In the genomic region with DNA sequence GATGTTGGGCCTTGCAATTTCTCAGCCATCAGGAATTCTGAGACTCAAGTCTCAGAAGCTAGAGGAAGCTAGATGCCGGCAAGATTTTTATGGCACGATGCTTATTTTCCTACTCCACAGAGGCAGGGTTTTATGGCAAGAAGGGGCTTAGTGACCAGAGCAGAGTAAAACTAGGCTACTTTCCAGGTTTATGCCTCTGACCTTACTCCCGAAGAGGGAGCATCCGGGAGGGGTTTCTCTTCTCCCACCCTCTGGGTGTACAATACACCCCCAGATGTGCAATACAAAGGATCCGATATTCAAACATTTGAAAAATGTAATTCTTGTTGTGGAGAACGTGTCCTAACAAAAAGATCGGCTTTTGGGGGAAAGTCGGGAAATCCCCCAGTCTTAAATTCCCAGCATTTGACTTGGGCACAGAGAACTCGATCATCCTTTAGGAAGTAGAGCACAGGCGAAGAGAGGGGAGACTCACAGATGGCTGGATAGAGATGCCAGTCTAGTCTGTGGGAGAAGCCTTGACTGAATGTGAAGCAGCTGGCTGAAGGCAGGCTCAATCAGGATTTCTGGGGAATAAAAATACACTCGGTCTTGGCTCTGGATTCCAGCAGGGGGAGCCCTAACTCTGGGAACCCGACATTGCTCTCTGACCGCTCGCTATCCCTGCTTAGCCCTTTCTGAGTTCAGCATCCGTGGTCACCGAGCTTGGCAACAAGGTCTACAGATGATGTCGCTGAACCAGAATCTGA, we compare ENCODE assay signal across 8 mouse cellular contexts. TPM values are rescaled to one million over a fixed set of nuclear protein-coding genes. Genes with fewer than 3 reads are reported as not detected.
DNase-seq lines count a peak whose midpoint lies in the region; ATAC-seq and TF ChIP-seq lines count a peak whose summit lies in the region.

No protein-coding gene starts in this region.

- no peak for TF ChIP-seq EP300 in heart, postnatal 0 days (IDR thresholded peaks at IDR 0.05; ENCODE audit: low read depth)
- TF ChIP-seq EP300 in liver, embryonic 14.5 days (IDR thresholded peaks at IDR 0.05; ENCODE audit: low read depth) = no peak

- H3K9me3 ChIP-seq in forebrain, embryonic 11.5 days (ENCODE audit: control insufficient read depth, low read length) = no peaks in the 10 kb centered on the region
- no peaks in the 10 kb centered on the region for H3K9me3 ChIP-seq in heart, postnatal 0 days (replicated peaks; ENCODE audit: control insufficient read depth, low read length)
- H3K9me3 ChIP-seq in liver, embryonic 14.5 days (ENCODE audit: control insufficient read depth, low read length) = no peaks in the 10 kb centered on the region
- H3K9me3 ChIP-seq in neural tube, embryonic 15.5 days (replicated peaks) = no peaks in the 10 kb centered on the region

- peak; percentile 84 for TF ChIP-seq CTCF in heart, postnatal 0 days (IDR thresholded peaks at IDR 0.05; ENCODE audit: low read depth)
- TF ChIP-seq CTCF in liver, embryonic 14.5 days (IDR thresholded peaks at IDR 0.05; ENCODE audit: low read depth) = peak; percentile 78

- peaks cover 9% of the 10 kb centered on the region for H3K27me3 ChIP-seq in forebrain, embryonic 11.5 days (ENCODE audit: control insufficient read depth, insufficient read depth, low read length)
- H3K27me3 ChIP-seq in heart, postnatal 0 days (ENCODE audit: control insufficient read depth, insufficient read depth, low read length) = peaks cover 21% of the 10 kb centered on the region; the same call in 1 of the 2 replicates
- H3K27me3 ChIP-seq in liver, embryonic 14.5 days (ENCODE audit: control insufficient read depth, insufficient read depth, low read length) = peaks cover 5% of the 10 kb centered on the region
- peaks cover 39% of the 10 kb centered on the region for H3K27me3 ChIP-seq in neural tube, embryonic 15.5 days (replicated peaks)

- H3K36me3 ChIP-seq in forebrain, embryonic 11.5 days (ENCODE audit: control insufficient read depth, insufficient read depth, low read length) = no peaks in the 10 kb centered on the region
- H3K36me3 ChIP-seq in heart, postnatal 0 days (replicated peaks; ENCODE audit: control insufficient read depth, insufficient read depth, low read length) = no peaks in the 10 kb centered on the region
- no peaks in the 10 kb centered on the region for H3K36me3 ChIP-seq in liver, embryonic 14.5 days (replicated peaks; ENCODE audit: control insufficient read depth, insufficient read depth, low read depth)
- H3K36me3 ChIP-seq in neural tube, embryonic 15.5 days = no peaks in the 10 kb centered on the region

- DNase-seq in ES-CJ7 (ENCODE audit: low read depth, low spot score) = peak; percentile 90
- DNase-seq in c-Kit-positive CD71-positive TER-119-negative erythroid progenitor cells, embryonic 14.5 days (ENCODE audit: low read depth) = peak; percentile 15
- DNase-seq in forebrain, embryonic 11.5 days (ENCODE audit: low spot score) = peak; percentile 91
- peak; percentile 89 for DNase-seq in heart, postnatal 0 days (ENCODE audit: low spot score)
- peak; percentile 80 to 88 for DNase-seq in kidney, postnatal 36 days
- DNase-seq in liver, embryonic 14.5 days (ENCODE audit: low read depth in 3 of 3, low spot score in 3 of 3) = peak; percentile 4 to 13 (median 10)
- DNase-seq in thymus, postnatal 25 days = peak; percentile 33

- 0 out of 2 replicates have a peak overlapping the region, but pooled peaks have one; percentile 26 for H3K4me2 ChIP-seq in forebrain, embryonic 11.5 days (ENCODE audit: low read depth, low read length, severe bottlenecking)
- H3K4me2 ChIP-seq in heart, postnatal 0 days (ENCODE audit: low read depth, low read length) = no peak overlapping the region
- H3K4me2 ChIP-seq in liver, embryonic 14.5 days (ENCODE audit: low read depth) = no peak overlapping the region
- peak overlapping the region; percentile 48 for H3K4me2 ChIP-seq in neural tube, embryonic 15.5 days

- WGBS in forebrain, embryonic 11.5 days = 14% methylated on average over 17 of the region's 17 CpGs
- whole genome bisulfite sequencing in heart, postnatal 0 days = 26% methylated on average over 17 of the region's 17 CpGs
- 22% methylated on average over 17 of the region's 17 CpGs for WGBS in liver, embryonic 14.5 days (ENCODE audit: insufficient replicate concordance)
- WGBS in neural tube, embryonic 15.5 days = 12% methylated on average over 17 of the region's 17 CpGs

- H3K4me3 ChIP-seq in forebrain, embryonic 11.5 days (ENCODE audit: low read depth, low read length) = no peak overlapping the region
- H3K4me3 ChIP-seq in heart, postnatal 0 days (ENCODE audit: low read depth, low read length) = no peak overlapping the region
- no peak overlapping the region for H3K4me3 ChIP-seq in liver, embryonic 14.5 days (ENCODE audit: insufficient read depth in 1 of 2, low read depth in 2 of 2, low read length in 2 of 2)
- H3K4me3 ChIP-seq in neural tube, embryonic 15.5 days (replicated peaks) = no peak overlapping the region

- peaks cover 4% of the 10 kb centered on the region; the same call in 1 of the 2 replicates for H3K4me1 ChIP-seq in forebrain, embryonic 11.5 days (replicated peaks; ENCODE audit: control insufficient read depth, insufficient read depth, low read length)
- no peaks in the 10 kb centered on the region for H3K4me1 ChIP-seq in heart, postnatal 0 days (ENCODE audit: control insufficient read depth, insufficient read depth)
- H3K4me1 ChIP-seq in liver, embryonic 14.5 days (replicated peaks; ENCODE audit: control insufficient read depth in 2 of 2, insufficient read depth in 2 of 2, low read length in 1 of 2) = no peaks in the 10 kb centered on the region
- H3K4me1 ChIP-seq in neural tube, embryonic 15.5 days = peaks cover 10% of the 10 kb centered on the region

- no peak overlapping the region for H3K27ac ChIP-seq in forebrain, embryonic 11.5 days (ENCODE audit: low read depth, low read length)
- H3K27ac ChIP-seq in heart, postnatal 0 days (ENCODE audit: low read depth) = no peak overlapping the region
- H3K27ac ChIP-seq in liver, embryonic 14.5 days = no peak overlapping the region
- no peak overlapping the region for H3K27ac ChIP-seq in neural tube, embryonic 15.5 days (replicated peaks)

- H3K9ac ChIP-seq in forebrain, embryonic 11.5 days (ENCODE audit: low read length) = no peak overlapping the region
- H3K9ac ChIP-seq in heart, postnatal 0 days (replicated peaks; ENCODE audit: low read depth, low read length) = no peak overlapping the region
- no peak overlapping the region for H3K9ac ChIP-seq in liver, embryonic 14.5 days (replicated peaks)
- H3K9ac ChIP-seq in neural tube, embryonic 15.5 days (replicated peaks) = no peak overlapping the region

- peak; percentile 58; the same call in 1 of the 2 replicates for ATAC-seq in forebrain, embryonic 11.5 days (replicated peaks; ENCODE audit: low FRiP score)
- ATAC-seq in heart, postnatal 0 days (ENCODE audit: insufficient read depth, low read depth) = peak; percentile 55
- no peak for ATAC-seq in liver, embryonic 14.5 days (ENCODE audit: insufficient read depth)
- ATAC-seq in neural tube, embryonic 15.5 days (ENCODE audit: low FRiP score) = peak; percentile 81

RNA-seq across cellular contexts. Expression of a gene that starts 40.2 kb away (rescaled TPM):
- polyA plus RNA-seq in forebrain, embryonic 11.5 days (2014; fragmentation: Nextera tagmentation; extraction: Ambion mirVana) = 255 and 266 TPM in 2 replicates
- total RNA-seq in heart, postnatal 0 days (2014; rRNA removed; ENCODE audit: low replicate concordance) = 7.7 and 20.5 TPM in 2 replicates
- polyA plus RNA-seq in heart, postnatal 0 days (2015; fragmentation: Nextera tagmentation; extraction: Ambion mirVana) = 13.8 and 14.9 TPM in 2 replicates
- 39.9 and 45.0 TPM in 2 replicates for polyA plus RNA-seq in liver, embryonic 14.5 days (2012; rRNA removed)
- 45.2 and 48.9 TPM in 2 replicates for polyA plus RNA-seq in liver, embryonic 14.5 days (2014; fragmentation: Nextera tagmentation; extraction: Ambion mirVana)
- 14.0 and 57.1 TPM in 2 replicates for polyA plus RNA-seq in neural tube, embryonic 15.5 days (2015; fragmentation: Nextera tagmentation; extraction: Ambion mirVana)

Comparison
In these comparisons a context has a peak if more than half of its experiments do, and no peak if none do; other contexts are left out.
1. DNase-seq: peak in every context shown above with its lines; median percentile 91 in forebrain, embryonic 11.5 days; 90 in ES-CJ7; 89 in heart, postnatal 0 days; 84 in kidney, postnatal 36 days; 33 in thymus, postnatal 25 days; 15 in c-Kit-positive CD71-positive TER-119-negative erythroid progenitor cells, embryonic 14.5 days; 10 in liver, embryonic 14.5 days.
2. H3K4me2 ChIP-seq: peak in forebrain, embryonic 11.5 days (single experiment) and neural tube, embryonic 15.5 days (single experiment); none in heart, postnatal 0 days (single experiment) and liver, embryonic 14.5 days (single experiment).